Mouse (Mus musculus) T-helper 17 cell (primary cell): ENCODE results near the gene Ptprg.
"Not testable (repeated sequence)": the region's sequence is repeated elsewhere in the genome, so short reads cannot be mapped to it uniquely, and the experiment has no call there.

ENCODE experiments used
- in situ Hi-C, 2 experiments: fragments of 300-600 bp; cut with MboI, MseI; formaldehyde crosslinking; loops; 1 replicate in 1 of 2; 2 replicates in 1 of 2; pipeline ENCODE4 v1.15.1; 2025; ENCODE audit warnings: high pct_unique_total_duplicates in 2 of 2

The Ptprg gene

DNA sequence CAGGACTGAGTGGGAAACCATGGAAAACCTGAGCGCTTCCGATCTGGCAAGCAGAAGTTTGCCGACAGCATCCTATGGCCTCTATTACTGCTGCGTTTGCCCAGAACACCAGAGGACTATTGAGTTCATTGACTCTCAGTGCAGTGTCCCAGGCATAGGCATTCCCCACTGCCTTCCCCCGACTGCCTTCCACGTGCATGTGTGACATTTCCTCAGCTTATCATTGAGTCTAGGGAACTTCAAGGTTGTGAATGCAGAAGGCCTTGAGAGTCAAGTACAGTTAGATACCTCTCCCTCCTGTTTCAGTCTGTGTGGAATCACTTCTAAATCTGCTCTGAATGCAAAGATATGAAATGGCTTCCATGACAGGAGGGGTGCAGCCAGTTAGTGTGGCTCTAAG is 488.2 kb downstream of the Ptprg start:
- in situ Hi-C loops = no loop called here

DNA sequence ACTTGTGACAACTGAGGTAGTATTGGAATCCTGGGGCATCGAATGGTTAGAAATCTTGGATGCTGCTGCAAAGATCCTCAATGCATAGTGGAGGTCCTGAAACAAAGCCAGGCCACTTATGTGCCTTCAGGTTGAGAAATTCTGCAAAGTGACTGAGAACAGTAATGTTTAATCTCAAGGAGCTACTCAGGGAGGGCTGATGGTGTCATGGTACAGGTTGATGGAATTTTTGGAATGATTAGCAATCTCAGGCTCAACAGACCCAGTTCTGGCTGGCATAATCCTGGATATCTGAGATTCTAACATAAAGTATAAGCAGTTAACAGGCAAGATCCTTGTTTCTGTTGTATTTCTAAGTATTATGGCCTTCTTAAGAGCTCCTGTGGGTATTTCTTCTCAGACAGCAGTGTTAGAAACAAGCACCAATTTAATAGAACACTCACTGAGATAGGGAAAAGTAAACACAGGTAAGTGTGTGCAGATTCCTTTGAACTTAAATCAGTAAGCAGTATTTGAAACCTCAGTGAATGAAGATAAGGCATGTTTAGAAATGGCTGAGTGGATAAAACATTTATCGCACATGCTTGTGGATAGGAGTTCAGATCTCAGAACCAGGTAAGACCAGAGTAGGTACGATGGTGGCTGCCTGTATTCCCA is 493.0 kb downstream of the Ptprg start:
- in situ Hi-C loops = no loop called here

DNA sequence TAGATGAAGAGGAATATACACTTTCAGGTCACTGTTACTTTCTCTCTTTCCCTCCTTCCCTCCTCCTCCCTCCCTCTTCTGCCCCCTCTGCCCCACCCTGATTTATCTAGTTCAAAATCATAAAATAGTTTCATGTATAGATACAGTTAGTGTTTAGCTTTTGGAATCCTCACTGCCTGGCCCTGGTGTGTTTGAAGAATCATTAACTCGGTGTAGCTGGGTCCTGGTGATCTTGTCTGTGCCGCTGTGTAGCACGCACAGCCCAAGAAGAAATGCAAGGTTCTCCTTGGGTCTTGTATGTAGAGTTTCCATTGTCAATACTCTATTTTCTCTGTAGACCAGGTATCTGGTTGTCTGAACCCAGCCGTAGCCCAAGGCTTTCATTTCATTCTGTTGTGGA is 494.3 kb downstream of the Ptprg start:
- in situ Hi-C loops = no loop called here

DNA sequence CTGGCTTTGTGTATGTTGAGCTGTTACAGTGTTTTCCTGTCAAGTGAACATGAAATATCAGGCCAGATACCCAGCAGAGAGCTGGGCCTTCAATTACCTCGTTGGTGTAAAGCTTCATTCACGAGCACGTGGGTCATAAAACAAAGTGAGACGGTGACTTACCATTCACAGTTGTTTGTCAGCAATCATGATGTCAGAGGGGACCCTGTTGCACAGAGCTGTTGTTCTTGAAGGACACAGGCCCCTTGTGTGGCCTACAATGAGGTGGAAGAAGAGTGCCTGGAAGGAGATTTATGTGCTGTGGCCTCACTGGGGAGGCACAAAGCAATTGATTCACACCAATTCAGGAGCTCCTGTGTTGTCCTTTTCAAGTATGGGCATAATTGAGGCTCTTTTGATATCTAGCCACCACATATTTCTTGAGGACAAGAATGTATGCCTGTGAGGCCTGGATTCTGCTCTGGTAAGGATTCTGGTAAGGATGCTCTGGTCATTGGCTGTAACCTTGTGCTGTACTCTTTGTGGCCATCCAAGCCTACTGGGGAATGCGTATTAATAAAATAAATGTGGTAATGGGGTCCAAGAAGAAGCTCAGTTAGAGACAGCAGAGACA is 503.7 kb downstream of the Ptprg start:
- in situ Hi-C loops = loop anchor here in 1 of 2 experiments (10.0 kb wide), 1 partner anchor 1112 kb away; no protein-coding TSS in a partner anchor

DNA sequence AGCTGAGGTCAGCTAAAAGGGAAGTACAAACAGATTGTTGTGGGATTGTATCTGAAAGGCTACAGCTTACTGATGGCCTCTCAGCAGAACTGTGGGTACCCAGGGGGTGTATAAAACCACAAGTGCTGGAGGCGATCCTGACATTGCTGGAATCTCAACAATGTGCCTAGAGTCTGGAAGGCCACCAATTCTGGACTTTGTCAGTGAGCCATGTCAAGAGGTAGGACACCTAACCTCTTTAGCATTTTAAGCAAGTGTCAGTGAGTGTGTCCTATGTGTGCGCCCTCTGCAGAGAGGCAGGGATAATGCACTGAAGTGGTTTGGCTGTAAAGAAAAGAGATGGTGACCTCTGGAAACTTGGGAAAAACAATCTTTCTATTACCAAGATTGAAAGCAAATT is 504.5 kb downstream of the Ptprg start:
- in situ Hi-C loops = loop anchor here in 1 of 2 experiments (10.0 kb wide), 1 partner anchor 1113 kb away; no protein-coding TSS in a partner anchor

DNA sequence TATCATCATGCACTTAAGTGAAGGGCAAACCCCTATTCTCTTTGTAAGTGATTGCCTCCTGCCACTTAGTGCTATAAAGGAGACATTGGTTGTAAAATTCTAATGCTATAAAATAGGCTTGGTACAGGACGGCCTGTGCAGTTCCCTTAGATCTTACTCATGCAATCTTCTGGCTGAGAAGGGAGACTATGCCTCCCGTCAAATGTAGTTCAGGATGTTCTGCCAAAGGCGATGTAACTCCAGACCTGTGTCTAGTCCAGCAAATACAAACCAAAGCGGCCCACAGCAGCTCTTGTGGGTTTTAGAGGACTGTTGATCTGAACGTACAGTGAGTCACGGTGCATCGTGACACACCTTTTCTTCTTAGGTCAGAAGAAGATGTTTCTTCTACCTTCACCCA is 505.8 kb downstream of the Ptprg start:
- in situ Hi-C loops = loop anchor here in 1 of 2 experiments (10.0 kb wide), 1 partner anchor 1114 kb away; no protein-coding TSS in a partner anchor

DNA sequence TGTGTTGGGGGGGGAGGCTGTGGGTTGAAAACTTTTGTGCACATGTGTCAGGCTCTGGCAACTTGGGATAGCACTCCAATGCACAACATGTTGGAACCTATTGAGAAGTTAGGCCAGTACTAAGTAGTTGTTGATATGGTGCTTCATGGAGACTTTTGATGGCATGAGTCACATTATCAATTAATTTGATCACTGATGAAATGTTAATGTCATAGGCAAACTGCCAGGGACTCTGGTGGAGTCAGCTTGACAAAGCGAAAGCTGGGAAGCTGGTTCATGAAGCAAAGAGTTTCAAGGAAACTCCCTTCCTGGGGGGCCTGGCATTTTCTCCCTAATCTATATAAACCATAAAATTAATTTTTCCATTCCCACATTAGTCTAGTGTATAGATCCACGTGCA is 508.0 kb downstream of the Ptprg start:
- in situ Hi-C loops = not testable (repeated sequence)

DNA sequence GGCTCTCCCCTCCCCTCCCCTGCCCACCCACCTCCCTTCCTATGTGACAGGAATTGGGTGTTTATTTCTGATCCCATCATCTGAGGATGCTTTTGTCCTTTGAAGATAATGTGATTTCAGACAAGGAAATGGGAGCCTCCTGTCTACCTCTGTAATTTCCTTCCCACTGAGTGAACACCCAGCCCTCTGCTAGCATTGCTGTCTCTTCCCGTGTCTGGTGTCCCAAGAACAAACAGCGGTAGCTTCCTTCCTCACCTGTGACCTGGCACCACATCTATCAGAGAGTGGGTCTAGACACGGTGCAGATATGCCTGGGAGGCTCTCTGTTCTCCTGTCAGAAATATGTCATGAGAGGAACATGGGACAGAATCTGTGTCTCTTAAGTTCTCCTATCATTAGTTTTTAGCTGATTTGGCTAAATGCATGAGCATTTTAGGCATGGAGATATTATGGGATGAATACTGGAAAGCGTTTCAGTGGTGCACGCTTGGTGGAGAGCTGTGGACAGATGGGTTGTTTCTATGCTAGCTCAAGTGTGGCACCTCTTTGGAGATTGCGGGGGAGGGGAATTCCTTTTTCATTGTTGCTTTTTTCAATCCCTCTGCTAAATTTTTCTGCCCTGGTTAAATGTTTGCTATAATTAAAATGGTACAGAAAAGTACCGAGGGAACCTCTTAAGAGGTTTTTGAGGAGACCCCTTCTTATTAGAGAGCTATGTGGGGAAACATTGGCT is 509.5 kb downstream of the Ptprg start:
- in situ Hi-C loops = no loop called here

DNA sequence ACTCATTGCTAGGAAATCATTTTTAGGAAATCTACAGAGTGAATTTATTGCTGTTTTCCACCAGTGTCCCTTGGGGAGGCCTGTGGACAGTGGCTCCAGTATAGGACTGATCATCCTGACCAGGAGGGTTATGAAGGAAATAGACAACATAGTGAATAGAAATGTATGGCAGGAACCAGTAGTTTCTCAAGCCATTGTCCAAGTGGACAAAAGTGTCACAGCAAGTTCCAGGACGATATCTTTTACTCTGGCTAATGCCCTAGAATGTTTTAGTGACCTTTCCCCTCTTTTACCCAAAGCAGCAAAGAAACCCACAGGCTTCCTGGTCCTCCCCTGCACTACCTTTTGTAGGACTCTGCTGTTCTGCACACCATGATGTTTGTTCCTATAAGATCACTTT is 511.7 kb downstream of the Ptprg start:
- in situ Hi-C loops = no loop called here

DNA sequence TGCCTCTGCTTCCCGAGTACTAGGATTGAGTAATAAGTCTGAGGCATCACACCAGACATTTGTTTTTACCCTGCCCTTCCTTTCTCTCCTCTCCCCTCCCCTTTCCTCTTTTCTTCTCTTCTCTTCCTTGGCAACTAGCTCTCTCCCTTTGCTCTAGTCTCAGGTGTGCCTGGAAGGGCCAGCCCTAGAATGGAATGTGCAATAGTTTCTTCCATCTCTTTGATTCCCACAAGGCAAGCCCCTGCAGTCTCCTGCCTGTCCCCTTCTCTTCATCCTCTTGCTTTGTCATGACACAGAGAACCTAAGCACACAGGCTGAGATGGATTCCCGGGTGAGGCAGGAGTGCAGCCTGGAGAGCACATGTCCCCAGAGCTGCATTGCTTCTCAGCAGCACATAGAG is 512.4 kb downstream of the Ptprg start:
- in situ Hi-C loops = no loop called here

DNA sequence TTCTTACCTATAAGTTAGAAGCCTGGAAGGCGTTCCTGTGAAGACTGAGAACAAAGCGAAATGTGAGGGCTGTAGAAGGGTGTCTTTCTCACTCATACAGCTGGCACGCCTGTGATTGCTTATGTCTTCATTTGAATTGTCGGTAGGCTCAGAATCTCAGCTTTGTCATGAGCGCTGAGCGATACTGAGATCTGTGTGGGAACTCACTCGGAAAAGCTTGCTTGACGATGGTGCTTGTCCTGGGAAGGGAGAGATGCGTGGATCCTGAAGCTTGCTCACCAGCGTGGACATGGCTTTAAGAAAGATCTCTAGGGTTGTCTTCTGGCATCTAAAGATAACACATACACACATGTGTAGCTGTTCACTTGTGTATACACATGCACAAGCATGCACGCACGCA is 516.4 kb downstream of the Ptprg start:
- in situ Hi-C loops = no loop called here

DNA sequence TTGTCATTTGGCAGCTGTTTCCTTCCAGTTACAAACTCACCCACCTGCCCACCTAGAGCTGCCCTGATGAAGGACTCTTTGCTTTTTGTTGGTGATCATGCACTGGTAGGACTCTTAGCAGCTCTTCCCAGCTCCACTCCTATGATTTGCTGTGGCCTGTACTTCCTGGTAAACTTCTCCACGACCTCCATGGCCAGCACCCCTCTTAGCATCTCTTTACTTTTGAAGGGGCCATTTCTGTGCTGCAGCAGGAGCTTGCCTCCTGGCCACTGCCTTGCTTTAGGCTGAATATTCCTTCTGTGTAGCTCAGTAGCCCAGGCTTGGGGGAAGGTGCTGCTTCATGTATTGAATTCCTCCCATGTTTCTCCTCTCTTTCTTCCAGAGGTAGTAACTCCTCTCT is 517.0 kb downstream of the Ptprg start:
- in situ Hi-C loops = no loop called here

DNA sequence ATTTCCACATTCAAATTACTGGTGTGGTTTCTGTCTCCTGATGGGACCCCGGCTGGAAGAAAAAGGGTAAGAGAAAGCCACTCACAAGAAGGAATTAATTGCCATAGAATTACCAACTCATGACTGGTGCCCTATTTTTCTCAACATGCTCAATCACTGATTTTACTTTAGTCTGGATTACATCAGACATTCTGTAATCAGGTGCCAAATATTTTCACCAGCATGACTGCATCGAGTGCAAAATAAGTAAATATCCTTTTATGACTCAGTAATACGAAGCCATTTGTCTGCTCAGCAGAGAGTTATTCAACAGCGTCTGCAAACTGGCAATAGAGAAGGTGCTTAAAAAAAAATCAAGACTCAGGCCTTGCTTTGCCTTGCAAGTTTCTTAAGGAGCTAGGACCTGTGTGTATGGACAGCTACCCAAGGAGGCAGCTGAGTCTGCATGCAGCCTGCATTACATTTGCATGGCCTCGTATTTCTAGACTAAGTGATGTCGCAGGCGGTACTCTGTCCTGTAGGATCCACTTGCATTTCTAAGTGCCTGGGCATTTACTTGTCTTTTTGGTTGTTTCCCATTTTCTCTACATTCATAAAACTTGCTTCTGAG is 517.6 kb downstream of the Ptprg start:
- in situ Hi-C loops = no loop called here

DNA sequence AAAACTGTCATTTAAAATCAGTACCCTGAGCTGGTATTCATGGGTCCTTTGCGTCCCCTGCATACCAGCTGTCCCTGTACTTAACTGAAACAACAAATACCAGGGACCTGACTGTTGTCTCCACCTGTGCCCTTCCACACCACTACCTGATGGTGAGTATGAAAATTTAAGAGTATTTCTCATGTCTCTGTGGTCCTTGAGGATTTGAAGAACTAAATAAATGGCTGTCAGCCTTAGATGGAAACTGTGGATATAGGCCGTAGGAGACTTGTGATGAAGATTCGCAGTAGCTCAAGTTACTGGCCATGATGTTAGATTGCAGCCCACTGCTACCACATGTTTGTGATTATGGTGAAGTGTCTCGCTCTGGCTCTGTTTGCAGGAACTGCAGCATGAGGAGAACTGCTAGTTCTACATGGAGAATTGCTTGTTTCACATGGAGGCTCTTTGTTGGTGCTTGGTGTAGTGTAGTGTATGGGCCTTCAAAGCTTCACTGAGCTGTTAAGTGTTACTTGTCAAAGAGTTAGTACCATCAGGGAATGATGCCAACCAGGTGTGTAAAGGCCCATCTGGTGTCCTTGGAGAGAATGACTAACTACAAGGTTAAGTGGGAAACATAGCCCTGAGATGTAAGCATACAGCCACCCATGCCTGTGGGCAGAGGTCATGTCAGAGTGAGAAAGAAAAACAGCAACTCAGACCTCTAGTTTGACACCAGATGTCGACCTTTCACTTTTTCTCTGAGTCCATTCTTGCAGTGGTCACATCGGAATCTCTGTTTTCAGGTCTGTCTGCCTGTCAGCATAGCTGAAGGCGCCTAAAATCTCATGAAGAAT is 518.9 kb downstream of the Ptprg start:
- in situ Hi-C loops = no loop called here

DNA sequence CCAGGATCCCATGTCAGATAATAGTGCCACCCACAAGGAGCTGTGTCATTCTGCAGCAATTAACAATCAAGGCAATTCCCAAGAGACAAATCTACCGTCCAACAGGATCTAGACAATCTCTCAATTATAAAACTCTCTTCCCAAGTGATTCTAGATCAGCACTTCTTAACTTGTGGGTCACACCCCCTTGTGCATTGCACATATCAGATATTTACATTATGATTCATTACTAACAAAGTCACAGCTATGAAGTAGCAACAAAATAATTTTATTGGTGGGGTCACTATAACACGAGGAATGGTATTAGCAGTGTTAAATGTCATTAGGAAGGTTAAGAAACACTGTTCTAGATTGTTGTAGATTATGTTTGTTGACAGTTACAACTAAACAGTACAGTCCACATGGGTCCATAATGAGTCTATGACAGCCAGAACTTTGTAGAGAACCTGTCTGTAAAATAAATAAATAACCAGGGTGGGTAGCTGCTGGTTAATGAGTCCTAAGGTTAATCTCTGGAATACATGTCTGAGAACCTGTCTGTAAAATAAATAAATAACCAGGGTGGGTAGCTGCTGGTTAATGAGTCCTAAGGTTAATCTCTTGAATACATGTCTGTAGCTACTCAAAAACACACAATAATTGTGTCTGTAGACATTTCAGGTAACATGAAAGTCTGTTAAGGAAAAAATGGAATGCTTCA is 520.2 kb downstream of the Ptprg start:
- in situ Hi-C loops = no loop called here

DNA sequence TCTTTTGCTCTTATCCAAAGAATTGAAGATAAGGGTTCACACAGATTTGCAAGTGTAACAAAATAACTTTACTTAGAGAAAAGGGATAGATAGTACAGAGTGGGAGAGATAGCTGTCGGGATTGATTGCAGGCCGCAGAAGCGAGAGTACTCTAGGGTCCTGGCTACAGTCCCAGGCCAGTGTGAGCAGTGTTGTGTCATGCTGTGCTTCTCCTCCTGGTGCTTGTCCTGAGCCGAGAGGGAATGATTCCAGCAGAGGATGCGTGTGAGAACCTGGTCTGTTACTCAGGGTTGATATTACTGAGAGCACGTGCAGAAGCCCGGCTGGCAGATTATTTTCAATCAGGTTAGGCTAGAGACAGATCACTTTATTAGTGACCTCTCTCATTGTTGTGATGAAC is 523.9 kb downstream of the Ptprg start:
- in situ Hi-C loops = no loop called here

DNA sequence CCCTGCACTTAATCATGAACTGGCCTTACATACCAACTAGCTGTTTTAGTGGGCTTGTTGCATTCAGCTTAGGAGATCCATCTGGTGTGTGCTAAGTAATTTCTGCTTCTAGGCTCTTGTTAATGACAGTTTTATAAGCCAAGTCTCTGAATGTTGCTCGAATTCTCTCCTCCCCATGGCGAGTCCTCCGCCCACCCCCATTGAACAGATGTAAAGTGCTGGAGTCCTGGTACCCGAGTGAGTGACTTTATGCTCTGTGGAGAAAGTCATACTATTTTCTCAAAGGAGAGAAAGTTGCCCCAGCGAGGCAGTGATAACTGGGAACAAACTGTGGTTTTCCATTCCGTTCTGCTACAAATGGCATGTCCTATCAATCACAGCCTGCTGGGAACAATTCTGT is 525.9 kb downstream of the Ptprg start:
- in situ Hi-C loops = no loop called here

DNA sequence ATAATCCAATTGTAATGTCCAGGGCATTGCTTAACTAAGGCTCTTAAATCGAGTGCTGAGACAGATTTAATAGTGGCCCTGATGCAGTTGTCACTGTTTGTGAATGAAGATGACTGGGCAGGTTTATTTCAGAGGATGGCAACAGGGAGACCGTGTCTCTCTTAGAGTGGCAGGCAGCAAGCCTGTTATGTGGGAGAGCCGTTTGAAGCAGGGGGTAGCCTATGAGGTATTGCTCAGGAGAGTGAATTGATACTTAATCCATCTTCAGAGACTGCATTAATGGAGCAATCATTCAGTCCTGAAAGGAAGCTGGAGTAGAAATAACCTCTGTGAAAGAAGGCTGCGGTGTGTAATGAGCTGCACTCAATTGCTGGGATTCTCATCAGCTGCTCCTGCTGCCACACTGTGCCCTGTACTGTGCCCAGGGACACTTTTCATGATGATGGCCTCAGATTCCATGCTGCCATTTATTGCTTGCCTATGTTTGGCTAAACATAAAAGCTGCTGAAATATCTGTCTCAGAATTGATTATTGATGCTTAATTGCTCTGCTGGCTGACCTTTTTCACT is 526.6 kb downstream of the Ptprg start:
- in situ Hi-C loops = no loop called here

DNA sequence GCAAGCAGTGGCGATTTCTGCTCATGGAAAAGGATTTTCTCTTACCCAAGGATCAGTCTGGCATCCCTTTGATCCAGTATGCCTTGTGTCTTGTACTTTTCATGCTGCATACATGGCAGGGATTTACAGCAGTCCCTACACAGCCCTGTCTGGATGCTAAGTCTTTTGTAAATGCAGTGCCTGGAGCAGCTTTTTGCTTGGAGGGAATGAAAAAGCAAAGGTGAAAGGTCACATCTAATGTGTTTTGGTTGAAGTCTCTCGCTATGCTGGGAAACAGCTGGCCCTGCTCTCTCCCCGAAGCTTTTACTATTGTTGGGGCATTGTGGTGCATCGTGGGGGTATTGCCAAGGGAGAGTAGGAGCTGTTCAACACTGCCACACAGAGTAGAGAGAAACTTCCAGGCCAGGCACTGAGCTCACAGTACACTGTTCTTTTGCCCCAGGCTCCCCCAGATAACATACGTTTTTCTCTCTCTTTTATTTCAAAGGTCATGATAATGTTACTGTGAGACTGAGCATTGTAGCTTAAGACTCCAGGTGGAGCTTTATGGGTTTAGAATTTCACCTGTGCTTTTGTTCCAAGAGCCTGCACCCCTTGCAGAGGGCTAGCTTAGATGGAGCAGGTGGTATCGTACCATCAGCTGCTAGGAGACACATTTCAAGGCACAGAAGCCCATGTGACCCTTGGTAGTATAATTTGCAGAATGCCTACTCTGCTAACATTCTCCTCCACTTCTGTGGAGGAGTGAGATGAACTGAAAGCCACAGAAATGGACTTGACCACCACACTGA is 529.0 kb downstream of the Ptprg start:
- in situ Hi-C loops = no loop called here

DNA sequence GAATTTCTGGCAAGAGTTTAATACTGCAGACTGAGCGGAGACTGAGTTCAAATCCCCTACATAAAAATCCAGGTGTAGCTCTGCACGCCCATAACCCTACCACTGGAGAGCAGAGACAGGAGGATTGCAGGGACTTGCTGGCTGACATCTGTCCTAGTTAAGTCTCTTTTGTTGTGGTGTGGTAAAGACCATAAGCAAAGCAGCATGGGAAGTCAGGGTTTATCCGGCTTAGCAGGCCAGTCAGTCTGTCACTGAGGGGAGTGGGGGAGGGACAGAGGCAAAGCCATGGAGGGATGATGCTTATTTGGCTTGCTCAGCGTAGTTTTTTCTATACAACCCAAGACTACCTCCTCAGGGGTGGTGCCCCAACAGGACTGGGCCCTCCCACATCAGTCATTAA is 530.7 kb downstream of the Ptprg start:
- in situ Hi-C loops = no loop called here
